Mouse (Mus musculus): ENCODE data around the gene Itga6.

- TF ChIP-seq EP300 (IDR thresholded peaks at IDR 0.05) (no peak), CTCF (IDR thresholded peaks at IDR 0.05) (no peak)
Measured at GRCm38 (mm10) chr2:71805611-71806567, 60.5 kb downstream of the Itga6 start.

Data from lung, postnatal 0 days (tissue).